17 mouse cellular contexts compared by ENCODE assay signal in genomic region chr6:47315454-47315853, GRCm38 (mm10).
DNase-seq lines count a peak whose midpoint lies in the region; ATAC-seq and TF ChIP-seq lines count a peak whose summit lies in the region.
"Had no signal": no experiment of that assay in that cellular context is flagged by ENCODE, and none has a peak within 500 bp of the region (broad histone marks: within the 10 kb centered on the region; RNA-seq: fewer than 3 reads in every experiment).

No protein-coding gene starts in this region.

- no peak overlapping the region for H3K4me2 ChIP-seq in limb, embryonic 12.5 days
- H3K4me2 ChIP-seq in lung, postnatal 0 days (replicated peaks; ENCODE audit: low read depth, low read length): no peak overlapping the region
- H3K4me2 ChIP-seq in embryonic facial prominence, embryonic 14.5 days (ENCODE audit: low read depth, low read length): no peak overlapping the region
- peak overlapping the region; percentile 57 for H3K4me2 ChIP-seq in myocyte (ENCODE audit: low read depth)

- H3K4me3 ChIP-seq in limb, embryonic 12.5 days (replicated peaks): no peak overlapping the region
- H3K4me3 ChIP-seq in limb, embryonic 10.5 days: no peak overlapping the region
- no peak overlapping the region for H3K4me3 ChIP-seq in lung, postnatal 0 days (ENCODE audit: low read depth, low read length)
- 0 out of 2 replicates have a peak overlapping the region, but pooled peaks have one; percentile 28 for H3K4me3 ChIP-seq in embryonic facial prominence, embryonic 14.5 days (ENCODE audit: low read depth, low read length)
- no peak overlapping the region for H3K4me3 ChIP-seq in myocyte
- H3K4me3 ChIP-seq: forebrain, embryonic 12.5 days; heart, embryonic 10.5 days; hindbrain, embryonic 12.5 days had no signal

- H3ac ChIP-seq in myocyte (ENCODE audit: control insufficient read depth, insufficient read length): no peak overlapping the region

- TF ChIP-seq EP300 in lung, postnatal 0 days (IDR thresholded peaks at IDR 0.05): 0 out of 2 replicates have a peak, but pooled peaks have one; percentile 16

- H3K27me3 ChIP-seq in limb, embryonic 12.5 days: no peaks in the 10 kb centered on the region
- no peaks in the 10 kb centered on the region for H3K27me3 ChIP-seq in limb, embryonic 10.5 days (ENCODE audit: low read depth, poor library complexity, severe bottlenecking)
- no peaks in the 10 kb centered on the region for H3K27me3 ChIP-seq in lung, postnatal 0 days (replicated peaks; ENCODE audit: insufficient read depth, low read length)
- no peaks in the 10 kb centered on the region for H3K27me3 ChIP-seq in embryonic facial prominence, embryonic 14.5 days (replicated peaks; ENCODE audit: control insufficient read depth, insufficient read depth, low read length)
- no peaks in the 10 kb centered on the region for H3K27me3 ChIP-seq in myocyte (ENCODE audit: control insufficient read depth, insufficient read depth, insufficient read length)
- H3K27me3 ChIP-seq: CH12.LX; forebrain, embryonic 12.5 days; hindbrain, embryonic 12.5 days had no signal

- H3K4me1 ChIP-seq in limb, embryonic 12.5 days (replicated peaks): peaks cover 14% of the 10 kb centered on the region
- peaks cover 23% of the 10 kb centered on the region for H3K4me1 ChIP-seq in limb, embryonic 10.5 days
- peaks cover 10% of the 10 kb centered on the region; the same call in 1 of the 2 replicates for H3K4me1 ChIP-seq in lung, postnatal 0 days (ENCODE audit: insufficient read depth, low read depth, low read length)
- peaks cover 15% of the 10 kb centered on the region for H3K4me1 ChIP-seq in embryonic facial prominence, embryonic 14.5 days (ENCODE audit: control insufficient read depth, insufficient read depth, low read length)

- no peaks in the 10 kb centered on the region for H3K9me3 ChIP-seq in limb, embryonic 12.5 days
- no peaks in the 10 kb centered on the region for H3K9me3 ChIP-seq in limb, embryonic 10.5 days (replicated peaks)
- H3K9me3 ChIP-seq in lung, postnatal 0 days (ENCODE audit: low read length): no peaks in the 10 kb centered on the region
- H3K9me3 ChIP-seq in embryonic facial prominence, embryonic 14.5 days (ENCODE audit: control insufficient read depth, low read length): no peaks in the 10 kb centered on the region
- H3K9me3 ChIP-seq: forebrain, embryonic 12.5 days; heart, embryonic 10.5 days; hindbrain, embryonic 12.5 days had no signal

- TF ChIP-seq CTCF in lung, postnatal 0 days (IDR thresholded peaks at IDR 0.05): no peak

- no peak for DNase-seq in limb, embryonic 10.5 days (ENCODE audit: low spot score)
- peak; percentile 68 for DNase-seq in lung, postnatal 0 days (ENCODE audit: low spot score)
- no peak for DNase-seq in lung, postnatal 25 days (ENCODE audit: low spot score)
- peak; percentile 53 for DNase-seq in embryonic facial prominence, embryonic 14.5 days (ENCODE audit: low spot score)
- DNase-seq: adrenal gland, adult 2 months; cerebellum, adult 8-10 months; gastrocnemius, postnatal 25 days; heart, postnatal 10 days; heart, postnatal 4 days had no signal

- no peak for ATAC-seq in limb, embryonic 12.5 days (ENCODE audit: insufficient number of reproducible peaks, insufficient read depth, low FRiP score, low TSS enrichment, low read depth)
- ATAC-seq in lung, postnatal 0 days: no peak
- ATAC-seq in embryonic facial prominence, embryonic 14.5 days (ENCODE audit: low read depth): no peak
- ATAC-seq in cerebellum, adult (ENCODE audit: insufficient number of reproducible peaks, low FRiP score, low TSS enrichment): no peak
- ATAC-seq: inflammation-experienced regulatory T-cells, adult 6 months had no signal

- TF ChIP-seq POLR2A in myocyte (IDR thresholded peaks at IDR 0.05; ENCODE audit: insufficient read length, low read depth): no peak

- H3K9ac ChIP-seq in limb, embryonic 12.5 days (replicated peaks): no peak overlapping the region
- no peak overlapping the region for H3K9ac ChIP-seq in lung, postnatal 0 days (replicated peaks; ENCODE audit: low read depth)
- H3K9ac ChIP-seq in embryonic facial prominence, embryonic 14.5 days (ENCODE audit: low read depth, low read length): no peak overlapping the region
- H3K9ac ChIP-seq: forebrain, embryonic 12.5 days; hindbrain, embryonic 12.5 days had no signal

- H3K27ac ChIP-seq in limb, embryonic 12.5 days: 0 out of 2 replicates have a peak overlapping the region, but pooled peaks have one; percentile 7
- H3K27ac ChIP-seq in limb, embryonic 10.5 days: no peak overlapping the region
- H3K27ac ChIP-seq in lung, postnatal 0 days (ENCODE audit: low read length): no peak overlapping the region
- no peak overlapping the region for H3K27ac ChIP-seq in embryonic facial prominence, embryonic 14.5 days (replicated peaks; ENCODE audit: low read depth, low read length)
- H3K27ac ChIP-seq: forebrain, embryonic 12.5 days; heart, embryonic 10.5 days; hindbrain, embryonic 12.5 days had no signal

- no peaks in the 10 kb centered on the region for H3K79me2 ChIP-seq in myocyte (ENCODE audit: control insufficient read depth, insufficient read depth)

- 75% methylated on average over 2 of the region's 2 CpGs for WGBS in limb, embryonic 12.5 days
- WGBS in limb, embryonic 10.5 days: 90% methylated on average over 2 of the region's 2 CpGs
- 32% methylated on average over 2 of the region's 2 CpGs for WGBS in lung, postnatal 0 days
- 56% methylated on average over 2 of the region's 2 CpGs for WGBS in embryonic facial prominence, embryonic 14.5 days

- H3K36me3 ChIP-seq in limb, embryonic 12.5 days: no peaks in the 10 kb centered on the region
- no peaks in the 10 kb centered on the region for H3K36me3 ChIP-seq in limb, embryonic 10.5 days
- H3K36me3 ChIP-seq in lung, postnatal 0 days (ENCODE audit: insufficient read depth, low read length): no peaks in the 10 kb centered on the region
- H3K36me3 ChIP-seq in embryonic facial prominence, embryonic 14.5 days (ENCODE audit: control insufficient read depth, insufficient read depth, low read length): no peaks in the 10 kb centered on the region
- H3K36me3 ChIP-seq in myocyte (ENCODE audit: control insufficient read depth, insufficient read depth): no peaks in the 10 kb centered on the region
- H3K36me3 ChIP-seq: forebrain, embryonic 12.5 days; heart, embryonic 10.5 days; hindbrain, embryonic 12.5 days had no signal

TF ChIP-seq in myocyte, 11 proteins besides CTCF, POLR2A, EP300 and RAD21:
- TF ChIP-seq SRF (IDR thresholded peaks at IDR 0.05; ENCODE audit: control insufficient read depth, insufficient read length, low read depth) (no peak), TCF3 (IDR thresholded peaks at IDR 0.05; ENCODE audit: insufficient read length, low read depth) (no peak), POLR2AphosphoS2 (IDR thresholded peaks at IDR 0.05; ENCODE audit: insufficient read length, low read depth) (no peak), REST (IDR thresholded peaks at IDR 0.05; ENCODE audit: insufficient read depth, insufficient read length) (no peak), CEBPB (IDR thresholded peaks at IDR 0.05; ENCODE audit: insufficient read depth, poor library complexity, severe bottlenecking) (no peak), E2F4 (IDR thresholded peaks at IDR 0.05; ENCODE audit: insufficient read depth) (no peak), TCF12 (IDR thresholded peaks at IDR 0.05; ENCODE audit: insufficient read depth, poor library complexity, severe bottlenecking) (no peak), USF1 (IDR thresholded peaks at IDR 0.05; ENCODE audit: low read depth) (no peak), MYOD1 (IDR thresholded peaks at IDR 0.05; ENCODE audit: control insufficient read depth in 1 of 3, insufficient read length in 2 of 3, low read depth in 2 of 3) (no peak), MAX (IDR thresholded peaks at IDR 0.05; ENCODE audit: low read depth) (no peak), MYOG (IDR thresholded peaks at IDR 0.05; ENCODE audit: control insufficient read depth in 1 of 3, insufficient read depth in 1 of 3, insufficient read length in 2 of 3, low read depth in 2 of 3) (no peak)

Comparison
In these comparisons a context has a peak if more than half of its experiments do, and no peak if none do; other contexts are left out.
1. DNase-seq: peak in lung, postnatal 0 days (single experiment) and embryonic facial prominence, embryonic 14.5 days (single experiment); none in limb, embryonic 10.5 days (single experiment) and lung, postnatal 25 days (single experiment).